Mouse (Mus musculus) hindbrain, postnatal 0 days (tissue): Measurements from ENCODE around the gene Catsper1. TPM values are rescaled to one million over a fixed set of nuclear protein-coding genes. Genes with fewer than 3 reads are reported as not detected.

Experiments used
- ATAC-seq: fragments of 200-750 bp; cut with Nextera tagmentation; 2 replicates; pipeline ENCODE4 v1.8.0; 2017; ENCODE audit warnings: mild to moderate bottlenecking, moderate TSS enrichment, moderate library complexity
- DNase-seq: peaks from one replicate; pipeline ENCODE4 v3.0.0-alpha.2; 2015; ENCODE audit warnings: low spot score
- H3K27ac ChIP-seq: fragments of 300-500 bp; sonication (generic); 2 replicates; pipeline ENCODE4 v1.5.1; 2014; ENCODE audit warnings: mild to moderate bottlenecking
- H3K27me3 ChIP-seq: fragments of 300-500 bp; sonication (generic); 2 replicates; pipeline ENCODE4 v1.6.1; 2014; ENCODE audit warnings: low read length, mixed read lengths; ENCODE audit not compliant: insufficient read depth
- H3K36me3 ChIP-seq: fragments of 300-500 bp; sonication (generic); 2 replicates; pipeline ENCODE4 v1.6.1; 2014; ENCODE audit warnings: low read length, mixed read lengths; ENCODE audit not compliant: insufficient read depth
- H3K4me1 ChIP-seq: fragments of 300-500 bp; sonication (generic); 2 replicates; pipeline ENCODE4 v1.6.1; 2014; ENCODE audit warnings: antibody characterized with exemption, low read length, mixed read lengths; ENCODE audit not compliant: insufficient read depth
- H3K4me2 ChIP-seq: fragments of 300-500 bp; sonication (generic); 2 replicates; pipeline ENCODE4 v1.6.1; 2014; ENCODE audit warnings: low read depth, mild to moderate bottlenecking, low read length, moderate library complexity, mixed read lengths
- H3K4me3 ChIP-seq: fragments of 300-500 bp; sonication (generic); 2 replicates; pipeline ENCODE4 v1.5.1; 2014; ENCODE audit warnings: low read length
- H3K9ac ChIP-seq: fragments of 300-500 bp; sonication (generic); replicated peaks from 2 replicates; pipeline ENCODE4 v1.6.1; 2014; ENCODE audit warnings: mild to moderate bottlenecking, low read length, moderate library complexity, mixed read lengths
- H3K9me3 ChIP-seq: fragments of 300-500 bp; sonication (generic); 2 replicates; pipeline ENCODE4 v1.6.1; 2016; ENCODE audit warnings: low read length, mixed read lengths
- CTCF ChIP-seq: IDR thresholded peaks from 2 replicates; pipeline ENCODE4 v1.5.1; 2016; ENCODE audit warnings: antibody characterized with exemption, control low read depth, low read depth
- WGBS: fragments of 180-500 bp; shearing (Covaris S2); extraction: QIAGEN DNeasy Blood & Tissue Kit; methylation state at CpG from one replicate; pipeline ENCODE4 v1.1.7; 2014; 5-methylcytosine and 5-hydroxymethylcytosine counted together
- polyA plus RNA-seq: library from polyadenylated mRNA; unstranded; fragments of >200 nt; fragmentation: Nextera tagmentation; extraction: Ambion mirVana; gene quantifications from 2 replicates; pipeline ENCODE4 v1.2.1, GENCODE M21; 2015
- total RNA-seq: library from RNA; depleted of rRNA; stranded (reverse); fragments of >200 nt; gene quantifications from 2 replicates; pipeline ENCODE4 v1.2.3, GENCODE M21; 2014; rRNA removed

Catsper1 gene
- total and polyA plus RNA-seq, 2 experiments from 2014 or later = not detected

- no peak for TF ChIP-seq CTCF
- Histone ChIP-seq H3K4me3 (no peak overlapping the region), H3K4me1 (peaks cover 17% of the 10 kb centered on the region), H3K36me3 (peaks cover 53% of the 10 kb centered on the region), H3K9me3 (no peaks in the 10 kb centered on the region), H3K27ac (no peak overlapping the region), H3K27me3 (no peaks in the 10 kb centered on the region), H3K4me2 (no peak overlapping the region), H3K9ac (no peak overlapping the region)
- ATAC-seq (no peak), DNase-seq (no peak)
- WGBS = 91% methylated on average over 8 of the region's 8 CpGs
Observed at GRCm38 (mm10) chr19:5384715-5385114, 49.2 kb downstream of the Catsper1 start.

- Histone ChIP-seq H3K4me3 (peak overlapping the region; percentile 97), H3K27me3 (no peaks in the 10 kb centered on the region), H3K4me2 (peak overlapping the region; percentile 83), H3K4me1 (peaks cover 17% of the 10 kb centered on the region), H3K27ac (peak overlapping the region; percentile 95), H3K9me3 (no peaks in the 10 kb centered on the region), H3K36me3 (peaks cover 21% of the 10 kb centered on the region), H3K9ac (peak overlapping the region; percentile 97)
- no peak for TF ChIP-seq CTCF
- WGBS = under 1% methylated on average over 43 of the region's 43 CpGs
- peak; percentile 57 for ATAC-seq
- peak; percentile 23 for DNase-seq
Observed at GRCm38 (mm10) chr19:5388011-5388441, 52.5 kb downstream of the Catsper1 start.

- Histone ChIP-seq H3K4me3 (peak within 1 kb of the TSS; percentile 97), H3K9ac (peak within 1 kb of the TSS; percentile 97), H3K4me2 (peak within 1 kb of the TSS; percentile 83), H3K4me1 (peaks cover 17% of the 10 kb centered on the region), H3K27ac (peak within 1 kb of the TSS; percentile 95), H3K9me3 (no peaks in the 10 kb centered on the region), H3K27me3 (no peaks in the 10 kb centered on the region), H3K36me3 (peaks cover 14% of the 10 kb centered on the region)
- DNase-seq (peak; percentile 98), ATAC-seq (peak; percentile 97)
- TF ChIP-seq CTCF = no peak
- WGBS = 2% methylated on average over 43 of the region's 43 CpGs
Observed at GRCm38 (mm10) chr19:5388588-5389242, 53.2 kb downstream of the Catsper1 start, which contains the start of gene Sart1. TSS of gene Sart1 (minus strand) at chr19:5388703.

- Histone ChIP-seq H3K9me3 (no peaks in the 10 kb centered on the region), H3K4me1 (peaks cover 17% of the 10 kb centered on the region), H3K36me3 (peaks cover 5% of the 10 kb centered on the region; the same call in 1 of the 2 replicates), H3K27ac (no peak overlapping the region), H3K9ac (peak overlapping the region; percentile 97; the same call in 1 of the 2 replicates), H3K4me2 (peak overlapping the region; percentile 83), H3K27me3 (no peaks in the 10 kb centered on the region), H3K4me3 (peak overlapping the region; percentile 97)
- DNase-seq (no peak), ATAC-seq (no peak)
- no peak for TF ChIP-seq CTCF
- 53% methylated on average over 12 of the region's 12 CpGs for WGBS
Observed at GRCm38 (mm10) chr19:5389647-5390046, 54.1 kb downstream of the Catsper1 start.

GRCm38 (mm10) chr19:5390416-5390815, 54.9 kb downstream of the Catsper1 start:
- H3K27me3 ChIP-seq = no peaks in the 10 kb centered on the region
- H3K27ac ChIP-seq = no peak overlapping the region
- no peak for TF ChIP-seq CTCF
- DNase-seq = no peak
- no peak overlapping the region for H3K9ac ChIP-seq
- no peaks in the 10 kb centered on the region for H3K36me3 ChIP-seq
- no peak for ATAC-seq
- H3K4me3 ChIP-seq = no peak overlapping the region
- H3K4me1 ChIP-seq = peaks cover 17% of the 10 kb centered on the region
- H3K4me2 ChIP-seq = peak overlapping the region; percentile 83; the same call in 1 of the 2 replicates
- H3K9me3 ChIP-seq = no peaks in the 10 kb centered on the region
- WGBS = 84% methylated on average over 8 of the region's 8 CpGs

GRCm38 (mm10) chr19:5392892-5393291, 57.4 kb downstream of the Catsper1 start:
- ATAC-seq = no peak
- WGBS = 49% methylated on average over 4 of the region's 4 CpGs
- Histone ChIP-seq H3K27me3 (no peaks in the 10 kb centered on the region), H3K9me3 (no peaks in the 10 kb centered on the region), H3K27ac (no peak overlapping the region), H3K9ac (no peak overlapping the region), H3K4me2 (no peak overlapping the region), H3K4me1 (peaks cover 5% of the 10 kb centered on the region; the same call in 1 of the 2 replicates), H3K4me3 (no peak overlapping the region), H3K36me3 (no peaks in the 10 kb centered on the region)
- TF ChIP-seq CTCF = no peak
- peak; percentile 48 for DNase-seq

Other genes starting within 250 kb of the Catsper1 start
- 59.7 and 69.0 TPM in 2 replicates for gene Yif1a, start 247.2 kb upstream of the Catsper1 start, total RNA-seq
- gene Yif1a, start 247.2 kb upstream of the Catsper1 start, polyA plus RNA-seq = 66.6 and 68.0 TPM in 2 replicates
- gene Cnih2, start 237.2 kb upstream of the Catsper1 start, total RNA-seq = 549 and 573 TPM in 2 replicates
- gene Cnih2, start 237.2 kb upstream of the Catsper1 start, polyA plus RNA-seq = 358 and 397 TPM in 2 replicates
- 272 and 291 TPM in 2 replicates for gene Rab1b, start 228.7 kb upstream of the Catsper1 start, total RNA-seq
- gene Rab1b, start 228.7 kb upstream of the Catsper1 start, polyA plus RNA-seq = 229 and 230 TPM in 2 replicates
- 191 and 227 TPM in 2 replicates for gene Klc2, start 217.2 kb upstream of the Catsper1 start, total RNA-seq
- gene Klc2, start 217.2 kb upstream of the Catsper1 start, polyA plus RNA-seq = 75.6 and 76.6 TPM in 2 replicates
- 60.3 and 63.6 TPM in 2 replicates for gene Pacs1, start 62.6 kb upstream of the Catsper1 start, total RNA-seq
- 33.1 and 41.0 TPM in 2 replicates for gene Pacs1, start 62.6 kb upstream of the Catsper1 start, polyA plus RNA-seq
- 266 and 341 TPM in 2 replicates for gene Sf3b2, start 40.3 kb upstream of the Catsper1 start, total RNA-seq
- gene Sf3b2, start 40.3 kb upstream of the Catsper1 start, polyA plus RNA-seq = 322 and 334 TPM in 2 replicates
- gene Gal3st3, start 37.4 kb upstream of the Catsper1 start, total RNA-seq = 25.0 and 27.3 TPM in 2 replicates
- gene Gal3st3, start 37.4 kb upstream of the Catsper1 start, polyA plus RNA-seq = 26.9 and 31.9 TPM in 2 replicates
- gene Cst6, start 13.8 kb downstream of the Catsper1 start, total RNA-seq = 0.50 and 9.8 TPM in 2 replicates
- 14.9 and 16.1 TPM in 2 replicates for gene Cst6, start 13.8 kb downstream of the Catsper1 start, polyA plus RNA-seq
- 21.2 and 25.2 TPM in 2 replicates for gene Eif1ad, start 31.0 kb downstream of the Catsper1 start, total RNA-seq
- gene Eif1ad, start 31.0 kb downstream of the Catsper1 start, polyA plus RNA-seq = 46.7 and 49.2 TPM in 2 replicates
- gene Banf1, start 31.4 kb downstream of the Catsper1 start, total RNA-seq = 78.3 and 95.8 TPM in 2 replicates
- 316 and 319 TPM in 2 replicates for gene Banf1, start 31.4 kb downstream of the Catsper1 start, polyA plus RNA-seq
- 23.2 and 30.5 TPM in 2 replicates for gene Sart1, start 53.0 kb downstream of the Catsper1 start, total RNA-seq
- 45.0 and 47.4 TPM in 2 replicates for gene Sart1, start 53.0 kb downstream of the Catsper1 start, polyA plus RNA-seq
- gene Tsga10ip, start 66.8 kb downstream of the Catsper1 start, total RNA-seq = not detected in 2 replicates
- gene Tsga10ip, start 66.8 kb downstream of the Catsper1 start, polyA plus RNA-seq = not detected in 2 replicates
- gene Drap1, start 89.2 kb downstream of the Catsper1 start, total RNA-seq = 111 and 123 TPM in 2 replicates
- gene Drap1, start 89.2 kb downstream of the Catsper1 start, polyA plus RNA-seq = 331 and 338 TPM in 2 replicates
- gene AI837181, start 89.4 kb downstream of the Catsper1 start, total RNA-seq = 85.1 and 100 TPM in 2 replicates
- gene AI837181, start 89.4 kb downstream of the Catsper1 start, polyA plus RNA-seq = 81.8 and 82.8 TPM in 2 replicates
- not detected in 2 replicates for gene Fosl1, start 111.8 kb downstream of the Catsper1 start, total RNA-seq
- not detected in 2 replicates for gene Fosl1, start 111.8 kb downstream of the Catsper1 start, polyA plus RNA-seq
- gene Ccdc85b, start 122.2 kb downstream of the Catsper1 start, total RNA-seq = 17.4 and 18.5 TPM in 2 replicates
- 16.0 and 16.1 TPM in 2 replicates for gene Ccdc85b, start 122.2 kb downstream of the Catsper1 start, polyA plus RNA-seq
- 76.1 and 103 TPM in 2 replicates for gene Fibp, start 124.9 kb downstream of the Catsper1 start, total RNA-seq
- 172 and 179 TPM in 2 replicates for gene Fibp, start 124.9 kb downstream of the Catsper1 start, polyA plus RNA-seq
- gene Ctsw, start 132.8 kb downstream of the Catsper1 start, total RNA-seq = 1.2 and 4.5 TPM in 2 replicates
- gene Ctsw, start 132.8 kb downstream of the Catsper1 start, polyA plus RNA-seq = 1.6 and 2.0 TPM in 2 replicates
- 46.3 and 49.3 TPM in 2 replicates for gene Efemp2, start 138.2 kb downstream of the Catsper1 start, total RNA-seq
- gene Efemp2, start 138.2 kb downstream of the Catsper1 start, polyA plus RNA-seq = 36.5 and 41.7 TPM in 2 replicates
- 56.8 and 58.8 TPM in 2 replicates for gene Mus81, start 152.7 kb downstream of the Catsper1 start, total RNA-seq
- 27.4 and 27.7 TPM in 2 replicates for gene Mus81, start 152.7 kb downstream of the Catsper1 start, polyA plus RNA-seq
- 1,468 and 1,477 TPM in 2 replicates for gene Cfl1, start 154.7 kb downstream of the Catsper1 start, total RNA-seq
- 3,076 and 3,214 TPM in 2 replicates for gene Cfl1, start 154.7 kb downstream of the Catsper1 start, polyA plus RNA-seq
- 3.8 and 4.8 TPM in 2 replicates for gene 1700020D05Rik, start 168.0 kb downstream of the Catsper1 start, total RNA-seq
- gene 1700020D05Rik, start 168.0 kb downstream of the Catsper1 start, polyA plus RNA-seq = not detected in 2 replicates
- gene Snx32, start 174.8 kb downstream of the Catsper1 start, total RNA-seq = 78.0 and 79.0 TPM in 2 replicates
- gene Snx32, start 174.8 kb downstream of the Catsper1 start, polyA plus RNA-seq = 75.0 and 79.6 TPM in 2 replicates
- gene Ovol1, start 224.9 kb downstream of the Catsper1 start, total RNA-seq = not detected in 2 replicates
- 0.25 TPM in 1 of 2 replicates, not detected in the other for gene Ovol1, start 224.9 kb downstream of the Catsper1 start, polyA plus RNA-seq
- gene Ap5b1, start 232.3 kb downstream of the Catsper1 start, total RNA-seq = 15.0 and 19.3 TPM in 2 replicates
- 2.3 and 2.6 TPM in 2 replicates for gene Ap5b1, start 232.3 kb downstream of the Catsper1 start, polyA plus RNA-seq